Mouse (Mus musculus): ENCODE data around the gene Foxq1. TPM values are rescaled to one million over a fixed set of nuclear protein-coding genes. Genes with fewer than 3 reads are reported as not detected.

The Foxq1 gene
- 0.79 and 0.88 TPM in 2 replicates for polyA plus RNA-seq (2015; fragmentation: Nextera tagmentation; extraction: Ambion mirVana)

DNA sequence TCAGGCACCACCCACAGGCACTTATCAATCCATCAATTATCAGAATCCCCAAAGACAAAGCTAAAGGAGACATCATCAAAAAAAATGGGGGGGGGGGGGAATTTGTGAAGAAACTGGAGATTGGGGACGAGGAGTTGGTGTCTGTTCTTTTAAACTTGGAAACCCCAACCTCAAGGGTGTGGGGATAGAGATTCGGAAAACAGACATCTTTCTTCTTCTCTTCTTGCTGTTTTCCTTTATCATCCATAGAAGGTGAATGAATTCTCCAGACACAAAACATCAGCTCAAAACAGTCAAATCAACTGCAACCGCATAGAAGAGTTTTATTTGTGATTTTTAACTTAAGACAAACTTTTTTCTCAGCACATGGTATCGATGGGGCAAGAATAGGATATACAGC, at the start of gene Foxq1:
Foxq1 (plus strand) TSS at position 301 of the 400 bp plus-strand sequence.
- no peak within 1 kb of the TSS for H3K4me3 ChIP-seq (ENCODE audit: low read length)
- H3K9me3 ChIP-seq (ENCODE audit: control insufficient read depth, low read length), result no peaks in the 10 kb centered on the region
- H3K27ac ChIP-seq (ENCODE audit: low read length), result no peak within 1 kb of the TSS
- H3K4me1 ChIP-seq (replicated peaks; ENCODE audit: control insufficient read depth, insufficient read depth, low read length), result peaks cover 10% of the 10 kb centered on the region
- 84% methylated on average over 4 of the region's 4 CpGs for WGBS
- H3K4me2 ChIP-seq (ENCODE audit: low read depth, low read length), result no peak within 1 kb of the TSS; the same call in 1 of the 2 replicates
- H3K27me3 ChIP-seq (ENCODE audit: control insufficient read depth, insufficient read depth, low read depth, low read length), result peaks cover 53% of the 10 kb centered on the region
- H3K9ac ChIP-seq (ENCODE audit: low read length), result no peak within 1 kb of the TSS
- no peak for ATAC-seq (ENCODE audit: low read depth)
- H3K36me3 ChIP-seq (ENCODE audit: control insufficient read depth, insufficient read depth, low read length), result no peaks in the 10 kb centered on the region

DNA sequence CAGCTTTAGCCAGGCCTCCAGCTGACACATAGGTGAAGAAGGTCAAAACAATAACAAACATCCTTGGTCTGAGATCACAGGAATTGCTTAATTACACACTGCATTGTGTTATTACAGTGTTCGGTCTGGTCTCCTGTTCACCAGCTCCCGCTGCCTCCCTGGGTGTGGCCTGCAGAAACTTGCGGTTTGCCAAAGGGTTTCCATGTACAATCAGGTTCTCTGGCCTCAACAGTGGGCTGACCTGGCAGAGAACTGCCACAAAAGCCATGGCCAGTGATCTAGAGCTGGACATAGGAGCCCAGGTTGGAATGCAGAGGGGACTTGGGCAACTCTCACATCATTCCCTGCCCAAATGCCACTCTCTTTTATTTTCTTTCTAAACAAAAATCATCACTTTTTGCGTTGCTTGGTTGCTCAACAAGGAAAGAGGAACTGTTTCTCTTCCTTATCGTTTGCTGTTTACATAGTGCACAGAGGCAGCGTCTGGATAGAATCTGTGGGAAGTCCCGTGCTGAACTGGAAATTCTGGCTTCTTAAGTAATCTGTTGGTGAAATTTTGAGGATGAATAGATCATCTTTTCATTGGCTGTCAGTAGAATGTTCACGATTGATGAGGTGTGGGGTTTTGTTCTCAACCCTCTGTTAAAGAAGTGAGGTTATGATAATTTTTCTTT, 49.3 kb upstream of the Foxq1 start:
- H3K4me3 ChIP-seq (ENCODE audit: low read length), result no peak overlapping the region
- H3K4me2 ChIP-seq (ENCODE audit: low read depth, low read length), result no peak overlapping the region
- H3K9ac ChIP-seq (ENCODE audit: low read length), result no peak overlapping the region
- H3K9me3 ChIP-seq (ENCODE audit: control insufficient read depth, low read length), result no peaks in the 10 kb centered on the region
- H3K36me3 ChIP-seq (ENCODE audit: control insufficient read depth, insufficient read depth, low read length), result no peaks in the 10 kb centered on the region
- no peak overlapping the region for H3K27ac ChIP-seq (ENCODE audit: low read length)
- ATAC-seq (ENCODE audit: low read depth), result peak; percentile 61
- no peaks in the 10 kb centered on the region for H3K27me3 ChIP-seq (ENCODE audit: control insufficient read depth, insufficient read depth, low read depth, low read length)
- WGBS, result 21% methylated on average over 8 of the region's 8 CpGs
- H3K4me1 ChIP-seq (replicated peaks; ENCODE audit: control insufficient read depth, insufficient read depth, low read length), result peaks cover 3% of the 10 kb centered on the region; the same call in 1 of the 2 replicates

DNA sequence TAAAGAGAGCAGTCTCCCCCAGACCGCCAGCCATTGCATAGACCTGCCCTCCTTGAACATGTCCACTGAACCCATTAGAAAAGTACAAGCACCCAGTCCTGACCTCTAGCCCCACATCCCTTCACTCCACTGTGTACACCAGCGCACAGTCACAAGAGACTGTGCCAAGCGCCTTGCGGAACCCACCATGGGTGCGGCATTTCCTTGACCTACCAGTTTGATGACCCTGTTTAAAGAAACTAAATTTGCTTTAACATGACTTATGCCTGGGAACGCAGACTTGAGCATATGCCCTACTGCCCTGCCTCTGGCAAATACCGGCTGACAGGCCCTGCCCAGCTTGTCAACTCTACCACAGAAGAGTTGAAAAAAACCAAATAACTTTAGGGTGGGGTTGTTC, 40.7 kb upstream of the Foxq1 start:
- Histone ChIP-seq H3K4me2 (ENCODE audit: low read depth, low read length) (no peak overlapping the region), H3K4me1 (replicated peaks; ENCODE audit: control insufficient read depth, insufficient read depth, low read length) (peaks cover 6% of the 10 kb centered on the region), H3K36me3 (ENCODE audit: control insufficient read depth, insufficient read depth, low read length) (no peaks in the 10 kb centered on the region), H3K9ac (ENCODE audit: low read length) (no peak overlapping the region), H3K4me3 (ENCODE audit: low read length) (no peak overlapping the region), H3K27ac (ENCODE audit: low read length) (no peak overlapping the region), H3K9me3 (ENCODE audit: control insufficient read depth, low read length) (no peaks in the 10 kb centered on the region), H3K27me3 (ENCODE audit: control insufficient read depth, insufficient read depth, low read depth, low read length) (no peaks in the 10 kb centered on the region)
- WGBS, result 86% methylated on average over 7 of the region's 7 CpGs
- ATAC-seq (ENCODE audit: low read depth), result no peak

DNA sequence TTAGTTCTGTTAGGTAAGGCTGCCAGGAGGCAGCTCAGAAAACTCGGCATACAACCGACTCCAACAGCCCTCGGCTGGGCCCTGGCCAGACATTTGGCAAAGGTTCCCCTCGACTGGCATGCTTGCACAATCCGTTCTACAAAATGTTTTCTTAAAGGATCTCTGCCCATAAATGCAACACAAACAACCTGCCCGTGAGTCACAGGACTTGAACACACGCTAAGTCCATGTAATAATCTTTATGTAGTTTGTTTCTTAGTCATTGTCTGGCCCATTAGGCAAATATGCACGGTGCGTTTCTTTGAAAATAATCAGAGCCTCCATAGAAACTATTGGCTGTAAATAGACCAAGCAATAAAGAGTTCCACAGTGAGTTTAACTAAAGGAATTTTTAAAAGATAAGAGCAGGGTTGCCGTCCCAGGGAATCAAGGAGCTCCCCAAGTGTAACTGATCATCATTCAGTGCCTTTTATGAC, 37.5 kb upstream of the Foxq1 start:
- peak; percentile 47; the same call in 1 of the 2 replicates for ATAC-seq (ENCODE audit: low read depth)
- no peak overlapping the region for H3K9ac ChIP-seq (ENCODE audit: low read length)
- H3K27ac ChIP-seq (ENCODE audit: low read length), result peak overlapping the region; percentile 45
- no peak overlapping the region for H3K4me2 ChIP-seq (ENCODE audit: low read depth, low read length)
- no peaks in the 10 kb centered on the region for H3K27me3 ChIP-seq (ENCODE audit: control insufficient read depth, insufficient read depth, low read depth, low read length)
- H3K9me3 ChIP-seq (ENCODE audit: control insufficient read depth, low read length), result no peaks in the 10 kb centered on the region
- WGBS, result 32% methylated on average over 10 of the region's 10 CpGs
- no peaks in the 10 kb centered on the region for H3K36me3 ChIP-seq (ENCODE audit: control insufficient read depth, insufficient read depth, low read length)
- no peak overlapping the region for H3K4me3 ChIP-seq (ENCODE audit: low read length)
- peaks cover 6% of the 10 kb centered on the region for H3K4me1 ChIP-seq (replicated peaks; ENCODE audit: control insufficient read depth, insufficient read depth, low read length)

DNA sequence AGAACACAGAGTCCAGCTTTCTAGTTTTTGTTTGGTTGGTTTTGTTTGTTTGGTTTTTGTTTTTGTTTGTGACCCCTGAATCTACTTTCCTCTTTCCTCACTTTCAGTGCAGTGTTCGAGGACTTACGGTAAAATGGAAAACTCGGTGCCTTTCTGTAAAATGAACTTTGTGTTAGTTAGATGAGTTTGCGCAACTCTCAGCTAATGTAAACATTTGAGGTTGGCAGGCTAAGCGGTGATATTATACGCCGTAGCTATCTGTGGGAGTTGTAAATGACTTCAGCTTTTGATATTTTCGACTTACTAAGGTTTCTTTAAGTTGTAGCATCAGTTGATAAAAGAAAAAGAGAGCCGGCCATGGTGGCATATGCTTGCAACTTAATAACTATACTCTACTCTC, 37.0 kb upstream of the Foxq1 start:
- 22% methylated on average over 9 of the region's 9 CpGs for WGBS
- H3K9ac ChIP-seq (ENCODE audit: low read length), result no peak overlapping the region
- H3K27me3 ChIP-seq (ENCODE audit: control insufficient read depth, insufficient read depth, low read depth, low read length), result no peaks in the 10 kb centered on the region
- H3K36me3 ChIP-seq (ENCODE audit: control insufficient read depth, insufficient read depth, low read length), result no peaks in the 10 kb centered on the region
- peak overlapping the region; percentile 45; the same call in 1 of the 2 replicates for H3K27ac ChIP-seq (ENCODE audit: low read length)
- peaks cover 6% of the 10 kb centered on the region for H3K4me1 ChIP-seq (replicated peaks; ENCODE audit: control insufficient read depth, insufficient read depth, low read length)
- H3K9me3 ChIP-seq (ENCODE audit: control insufficient read depth, low read length), result no peaks in the 10 kb centered on the region
- H3K4me2 ChIP-seq (ENCODE audit: low read depth, low read length), result no peak overlapping the region
- H3K4me3 ChIP-seq (ENCODE audit: low read length), result no peak overlapping the region
- ATAC-seq (ENCODE audit: low read depth), result peak; percentile 60; the same call in 1 of the 2 replicates

DNA sequence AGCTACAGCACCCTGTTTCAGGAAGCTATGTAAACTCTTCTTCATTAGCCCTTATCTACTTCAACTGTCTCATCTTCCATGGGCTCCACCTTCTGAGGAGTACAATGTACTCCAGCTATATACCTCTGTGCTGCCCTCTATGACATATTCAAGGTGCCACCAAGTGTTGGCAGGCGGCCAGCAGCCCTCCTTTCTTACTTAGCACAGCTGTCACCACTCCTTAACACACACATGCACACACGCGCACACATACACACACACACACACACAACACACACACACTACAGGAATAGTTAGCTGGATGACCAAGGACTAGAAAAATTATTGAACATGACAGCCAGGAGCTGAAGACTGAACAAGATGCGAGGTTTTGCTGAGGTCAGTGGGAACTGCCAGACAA, 31.0 kb upstream of the Foxq1 start:
- no peaks in the 10 kb centered on the region for H3K27me3 ChIP-seq (ENCODE audit: control insufficient read depth, insufficient read depth, low read depth, low read length)
- WGBS, result 57% methylated on average over 4 of the region's 4 CpGs
- H3K4me2 ChIP-seq (ENCODE audit: low read depth, low read length), result no peak overlapping the region
- H3K4me3 ChIP-seq (ENCODE audit: low read length), result no peak overlapping the region
- no peaks in the 10 kb centered on the region for H3K9me3 ChIP-seq (ENCODE audit: control insufficient read depth, low read length)
- ATAC-seq (ENCODE audit: low read depth), result no peak
- H3K9ac ChIP-seq (ENCODE audit: low read length), result no peak overlapping the region
- H3K4me1 ChIP-seq (replicated peaks; ENCODE audit: control insufficient read depth, insufficient read depth, low read length), result no peaks in the 10 kb centered on the region
- H3K36me3 ChIP-seq (ENCODE audit: control insufficient read depth, insufficient read depth, low read length), result no peaks in the 10 kb centered on the region
- H3K27ac ChIP-seq (ENCODE audit: low read length), result no peak overlapping the region

DNA sequence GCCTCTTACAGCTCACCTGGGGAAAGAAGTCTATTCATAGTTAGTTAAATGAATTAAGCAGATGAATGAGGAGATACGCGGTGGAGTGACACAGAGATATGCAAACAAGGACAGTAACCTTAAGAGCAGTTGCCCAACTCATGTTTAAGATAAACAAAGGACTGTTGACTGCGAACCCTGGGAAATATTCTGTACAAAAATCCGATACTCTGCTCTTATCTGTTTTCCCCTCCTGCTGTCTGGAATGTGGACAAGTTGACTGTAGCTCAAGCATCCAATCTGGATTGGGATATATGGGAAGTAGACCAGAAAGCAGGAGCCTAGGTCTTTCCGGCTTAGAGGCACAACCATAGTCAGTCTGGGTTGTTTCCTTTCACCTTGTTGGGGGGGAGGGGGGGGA, 24.7 kb upstream of the Foxq1 start:
- Histone ChIP-seq H3K36me3 (ENCODE audit: control insufficient read depth, insufficient read depth, low read length) (no peaks in the 10 kb centered on the region), H3K27ac (ENCODE audit: low read length) (no peak overlapping the region), H3K4me1 (replicated peaks; ENCODE audit: control insufficient read depth, insufficient read depth, low read length) (peaks cover 3% of the 10 kb centered on the region; the same call in 1 of the 2 replicates), H3K9ac (ENCODE audit: low read length) (no peak overlapping the region), H3K9me3 (ENCODE audit: control insufficient read depth, low read length) (no peaks in the 10 kb centered on the region), H3K4me3 (ENCODE audit: low read length) (no peak overlapping the region), H3K27me3 (ENCODE audit: control insufficient read depth, insufficient read depth, low read depth, low read length) (no peaks in the 10 kb centered on the region), H3K4me2 (ENCODE audit: low read depth, low read length) (no peak overlapping the region)
- no peak for ATAC-seq (ENCODE audit: low read depth)
- WGBS, result 40% methylated on average over 5 of the region's 5 CpGs

DNA sequence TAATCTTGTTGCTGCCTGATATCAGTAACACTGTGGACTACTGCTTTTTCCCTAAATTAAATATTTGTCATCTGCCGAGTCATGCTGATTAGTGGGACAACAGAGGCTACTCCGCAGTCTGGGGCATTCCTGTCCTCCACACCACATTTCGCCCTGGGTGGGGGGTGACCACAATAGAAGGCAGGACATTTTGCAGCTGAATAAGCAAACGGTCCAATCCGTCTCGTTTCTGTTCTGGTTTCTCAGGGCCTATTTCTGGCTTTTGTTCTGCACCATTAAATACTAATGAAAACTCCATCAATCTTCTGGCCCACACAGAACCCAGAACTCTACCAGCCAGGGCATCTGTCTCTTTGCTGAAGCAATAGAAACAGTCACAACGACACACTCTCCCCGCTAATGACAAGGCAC, 24.3 kb upstream of the Foxq1 start:
- WGBS, result 26% methylated on average over 8 of the region's 8 CpGs
- Histone ChIP-seq H3K4me2 (ENCODE audit: low read depth, low read length) (no peak overlapping the region), H3K9ac (ENCODE audit: low read length) (no peak overlapping the region), H3K9me3 (ENCODE audit: control insufficient read depth, low read length) (no peaks in the 10 kb centered on the region), H3K4me1 (replicated peaks; ENCODE audit: control insufficient read depth, insufficient read depth, low read length) (peaks cover 3% of the 10 kb centered on the region; the same call in 1 of the 2 replicates), H3K27ac (ENCODE audit: low read length) (no peak overlapping the region), H3K36me3 (ENCODE audit: control insufficient read depth, insufficient read depth, low read length) (no peaks in the 10 kb centered on the region), H3K27me3 (ENCODE audit: control insufficient read depth, insufficient read depth, low read depth, low read length) (no peaks in the 10 kb centered on the region), H3K4me3 (ENCODE audit: low read length) (no peak overlapping the region)
- no peak for ATAC-seq (ENCODE audit: low read depth)

DNA sequence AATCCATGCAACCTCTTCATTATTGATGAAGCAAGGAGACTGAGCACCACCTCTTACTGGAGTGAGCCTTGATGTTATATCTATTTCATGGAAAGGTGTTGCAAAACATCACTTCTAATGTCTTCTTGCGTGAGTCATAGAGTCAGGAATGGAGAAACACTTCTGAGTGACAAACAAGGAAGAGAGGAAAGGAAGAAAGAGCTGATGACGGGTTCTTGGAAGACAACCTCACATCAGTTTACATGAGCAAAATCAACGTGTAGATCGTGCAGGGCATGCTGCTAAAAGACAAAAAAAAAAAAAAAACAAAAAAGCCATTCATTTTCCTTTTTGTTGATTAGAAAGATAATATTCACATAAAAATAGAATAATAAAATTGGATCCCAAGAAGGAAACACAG, 21.2 kb upstream of the Foxq1 start:
- WGBS, result 62% methylated on average over 4 of the region's 4 CpGs
- ATAC-seq (ENCODE audit: low read depth), result no peak

More for the DNA sequence above, 21.2 kb upstream of the Foxq1 start:
- H3K4me2 ChIP-seq (ENCODE audit: low read depth, low read length), result no peak overlapping the region
- no peaks in the 10 kb centered on the region for H3K36me3 ChIP-seq (ENCODE audit: control insufficient read depth, insufficient read depth, low read length)
- H3K27me3 ChIP-seq (ENCODE audit: control insufficient read depth, insufficient read depth, low read depth, low read length), result no peaks in the 10 kb centered on the region
- no peak overlapping the region for H3K9ac ChIP-seq (ENCODE audit: low read length)
- H3K4me1 ChIP-seq (replicated peaks; ENCODE audit: control insufficient read depth, insufficient read depth, low read length), result peaks cover 3% of the 10 kb centered on the region; the same call in 1 of the 2 replicates
- no peaks in the 10 kb centered on the region for H3K9me3 ChIP-seq (ENCODE audit: control insufficient read depth, low read length)
- no peak overlapping the region for H3K4me3 ChIP-seq (ENCODE audit: low read length)
- H3K27ac ChIP-seq (ENCODE audit: low read length), result no peak overlapping the region
